Mouse (Mus musculus) ES-E14 (cell line): ENCODE measurements around the gene Etfa. TPM values are rescaled to one million over a fixed set of nuclear protein-coding genes. Genes with fewer than 3 reads are reported as not detected.

Source experiments
- DNase-seq: peaks from one replicate; pipeline ENCODE4 v3.0.0-alpha.2; 2013; ENCODE audit warnings: low read depth, low spot score
- H3K27ac ChIP-seq: 2 replicates; pipeline ENCODE4 v1.5.1; 2012; ENCODE audit warnings: low read depth, mild to moderate bottlenecking, low read length, moderate library complexity, mixed read lengths; ENCODE audit not compliant: poor library complexity, insufficient read depth, severe bottlenecking
- H3K36me3 ChIP-seq: 2 replicates; pipeline ENCODE4 v1.6.1; 2012; ENCODE audit warnings: mild to moderate bottlenecking, low read length, moderate library complexity, mixed read lengths; ENCODE audit not compliant: control insufficient read depth, poor library complexity, insufficient read depth, severe bottlenecking
- H3K4me1 ChIP-seq, 2 experiments: fragments of 150-350 bp in 1 of 2; sonication (generic) in 1 of 2; 2 replicates each; pipeline ENCODE4 v1.6.1; 2012; ENCODE audit warnings: low read length in 2 of 2, mild to moderate bottlenecking in 1 of 2, mixed read lengths in 1 of 2; ENCODE audit not compliant: control insufficient read depth in 2 of 2, insufficient read depth in 2 of 2, poor library complexity in 1 of 2
- H3K4me3 ChIP-seq, 2 experiments: fragments of 150-350 bp in 1 of 2; sonication (generic) in 1 of 2; 2 replicates each; pipeline ENCODE4 v1.5.1; 2012; ENCODE audit warnings: low read length in 2 of 2, low read depth in 1 of 2, mild to moderate bottlenecking in 1 of 2, mixed read lengths in 1 of 2; ENCODE audit not compliant: insufficient read depth in 1 of 2, poor library complexity in 1 of 2, severe bottlenecking in 1 of 2
- H3K9ac ChIP-seq: 2 replicates; pipeline ENCODE4 v1.6.1; 2012; ENCODE audit warnings: low read depth, mild to moderate bottlenecking, low read length, mixed read lengths; ENCODE audit not compliant: poor library complexity, insufficient read depth, severe bottlenecking
- H3K9me3 ChIP-seq: fragments of 150-350 bp; sonication (generic); 2 replicates; pipeline ENCODE4 v1.6.1; 2012; ENCODE audit warnings: low read depth, mild to moderate bottlenecking, low read length; ENCODE audit not compliant: control insufficient read depth, insufficient read depth
- CHD2 ChIP-seq: IDR thresholded peaks from 2 replicates; pipeline ENCODE4 v1.6.1; 2014; ENCODE audit warnings: mild to moderate bottlenecking, low read depth, low read length, inconsistent platforms
- HCFC1 ChIP-seq: IDR thresholded peaks from 2 replicates; pipeline ENCODE4 v1.6.1; 2012; ENCODE audit warnings: low read length, inconsistent platforms, borderline replicate concordance; ENCODE audit not compliant: insufficient read depth
- MAFK ChIP-seq: IDR thresholded peaks from 2 replicates; pipeline ENCODE4 v1.6.1; 2014; ENCODE audit warnings: mild to moderate bottlenecking, low read depth, low read length, inconsistent platforms; ENCODE audit not compliant: insufficient read depth
- ZC3H11A ChIP-seq: IDR thresholded peaks from 2 replicates; pipeline ENCODE4 v1.6.1; 2012; ENCODE audit warnings: low read depth, mild to moderate bottlenecking, inconsistent platforms, low read length, borderline replicate concordance
- ZNF384 ChIP-seq: IDR thresholded peaks from 2 replicates; pipeline ENCODE4 v1.6.1; 2012; ENCODE audit warnings: low read depth, low read length, inconsistent platforms
- in situ Hi-C, 2 experiments: fragments of 600-800 bp; cut with MboI; formaldehyde crosslinking; loops; one replicate each; pipeline ENCODE4 v1.15.1; 2025; ENCODE audit warnings: low sequenced_read_pairs in 2 of 2, inconsistent platforms in 1 of 2; ENCODE audit not compliant: unreplicated experiment in 2 of 2
- total RNA-seq: library from RNA; depleted of rRNA; stranded (reverse); fragments of 300-350 nt; gene quantifications from 2 replicates; pipeline ENCODE4 v1.2.3, GENCODE M21; 2012; rRNA removed

Gene Etfa
- total RNA-seq, 1 experiment: 34.0 TPM

GRCm38 (mm10) chr9:55409833-55410232, 102.2 kb downstream of the Etfa start:
- H3K9ac ChIP-seq: no peak overlapping the region
- in situ Hi-C loops: no loop called here
- no peak overlapping the region for H3K27ac ChIP-seq
- H3K36me3 ChIP-seq: no peaks in the 10 kb centered on the region
- H3K4me3 ChIP-seq: no peak overlapping the region
- DNase-seq: no peak
- peaks cover 1 to 12% of the 10 kb centered on the region in 2 experiments; a peak in 2 of 4 replicates for H3K4me1 ChIP-seq
- TF ChIP-seq ZC3H11A (peak; percentile 10; the same call in 1 of the 2 replicates), MAFK (no peak)
- H3K9me3 ChIP-seq: no peaks in the 10 kb centered on the region

- in situ Hi-C loops: no loop called here
Measured at GRCm38 (mm10) chr9:55408851-55409250, 103.2 kb downstream of the Etfa start.

GRCm38 (mm10) chr9:55406773-55407172, 105.3 kb downstream of the Etfa start:
- no peak for DNase-seq
- no peaks in the 10 kb centered on the region for H3K36me3 ChIP-seq
- H3K27ac ChIP-seq: no peak overlapping the region
- H3K9me3 ChIP-seq: no peaks in the 10 kb centered on the region
- H3K4me3 ChIP-seq: no peak overlapping the region
- TF ChIP-seq CHD2 (no peak), ZNF384 (no peak), HCFC1 (no peak), ZC3H11A (no peak), MAFK (no peak)
- peaks cover 1 to 12% of the 10 kb centered on the region in 2 experiments; a peak in 2 of 4 replicates for H3K4me1 ChIP-seq
- H3K9ac ChIP-seq: no peak overlapping the region
- in situ Hi-C loops: no loop called here

More at GRCm38 (mm10) chr9:55408851-55409250, 103.2 kb downstream of the Etfa start:
- H3K36me3 ChIP-seq: no peaks in the 10 kb centered on the region
- H3K4me1 ChIP-seq: peaks cover 1 to 12% of the 10 kb centered on the region in 2 experiments; a peak in 2 of 4 replicates
- no peaks in the 10 kb centered on the region for H3K9me3 ChIP-seq
- no peak overlapping the region for H3K9ac ChIP-seq
- H3K4me3 ChIP-seq: no peak overlapping the region
- H3K27ac ChIP-seq: no peak overlapping the region
- TF ChIP-seq CHD2 (no peak), ZNF384 (no peak), ZC3H11A (no peak), HCFC1 (no peak), MAFK (no peak)
- no peak for DNase-seq

DNA sequence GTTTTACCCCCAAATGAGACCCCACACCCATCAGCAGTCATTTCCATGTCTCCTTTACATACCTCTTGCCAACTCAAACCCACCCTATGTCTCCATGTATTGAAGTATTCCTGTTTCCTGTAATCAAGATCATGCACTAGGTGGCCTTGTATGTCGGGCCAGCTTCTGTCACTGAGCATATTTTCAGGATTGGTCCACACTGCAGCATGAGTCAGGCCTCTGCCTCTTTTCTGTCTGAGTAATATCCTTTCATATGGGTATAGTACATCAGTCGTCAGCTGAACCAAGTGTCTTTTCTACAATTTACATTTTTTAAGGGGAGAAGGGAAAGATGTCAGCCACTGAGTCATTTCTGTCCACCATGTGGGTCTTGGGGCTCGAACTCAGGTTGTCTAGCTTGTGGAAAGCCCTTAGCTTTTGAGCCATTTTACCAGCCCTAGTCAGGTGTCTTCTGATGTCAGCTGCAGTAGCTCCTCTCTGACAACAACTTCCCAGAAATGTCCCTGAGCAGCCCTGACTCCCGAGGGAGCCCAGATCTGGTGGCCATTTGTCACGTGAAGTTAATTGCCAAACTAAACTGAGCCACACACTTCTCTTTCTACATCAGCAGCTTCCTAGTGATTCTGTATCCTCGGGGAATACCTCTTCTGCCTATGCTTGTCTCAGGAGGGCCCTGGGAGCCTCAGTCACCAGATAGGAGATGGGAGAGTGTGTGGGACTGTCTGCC, 106.9 kb downstream of the Etfa start:
- Histone ChIP-seq H3K27ac (no peak overlapping the region), H3K36me3 (no peaks in the 10 kb centered on the region), H3K9me3 (no peaks in the 10 kb centered on the region), H3K9ac (no peak overlapping the region), H3K4me1 (0 out of 4 replicates have a peak, but pooled peaks cover 1 to 2% of the 10 kb centered on the region in 2 experiments), H3K4me3 (no peak overlapping the region)
- in situ Hi-C loops: no loop called here
- no peak for DNase-seq
- TF ChIP-seq ZC3H11A (no peak), CHD2 (no peak), MAFK (no peak), ZNF384 (no peak), HCFC1 (no peak)

Other genes starting within 250 kb of the Etfa start
- 5.8 and 7.0 TPM in 2 replicates for gene Nrg4, start 185.4 kb downstream of the Etfa start, total RNA-seq
- 0.58 and 0.85 TPM in 2 replicates for gene Tmem266, start 185.3 kb downstream of the Etfa start, total RNA-seq
- gene Isl2, start 26.4 kb upstream of the Etfa start, total RNA-seq: 0.16 and 0.45 TPM in 2 replicates